Mouse (Mus musculus) megakaryocyte progenitor cell, adult 5-6 weeks (primary cell): Measurements from ENCODE around the gene Pdzrn4. TPM values are rescaled to one million over a fixed set of nuclear protein-coding genes. Genes with fewer than 3 reads are reported as not detected.

Source experiments
- ATAC-seq: replicated peaks from 2 replicates; pipeline ENCODE4 v1.8.0; 2016; ENCODE audit warnings: mild to moderate bottlenecking, moderate TSS enrichment, inconsistent platforms; ENCODE audit not compliant: poor library complexity
- total RNA-seq, 2 experiments: library from RNA; stranded (forward) in 1 of 2; stranded (reverse) in 1 of 2; fragments of 157-497, 149-512 nt in 1 of 2; fragments of 200-1000 nt in 1 of 2; gene quantifications; 2 replicates each; pipeline versions ENCODE4 v1.2.3 to v1.2.4; 2015 to 2017

Gene Pdzrn4
- total RNA-seq, 2 experiments from 2014 or later = not detected

DNA sequence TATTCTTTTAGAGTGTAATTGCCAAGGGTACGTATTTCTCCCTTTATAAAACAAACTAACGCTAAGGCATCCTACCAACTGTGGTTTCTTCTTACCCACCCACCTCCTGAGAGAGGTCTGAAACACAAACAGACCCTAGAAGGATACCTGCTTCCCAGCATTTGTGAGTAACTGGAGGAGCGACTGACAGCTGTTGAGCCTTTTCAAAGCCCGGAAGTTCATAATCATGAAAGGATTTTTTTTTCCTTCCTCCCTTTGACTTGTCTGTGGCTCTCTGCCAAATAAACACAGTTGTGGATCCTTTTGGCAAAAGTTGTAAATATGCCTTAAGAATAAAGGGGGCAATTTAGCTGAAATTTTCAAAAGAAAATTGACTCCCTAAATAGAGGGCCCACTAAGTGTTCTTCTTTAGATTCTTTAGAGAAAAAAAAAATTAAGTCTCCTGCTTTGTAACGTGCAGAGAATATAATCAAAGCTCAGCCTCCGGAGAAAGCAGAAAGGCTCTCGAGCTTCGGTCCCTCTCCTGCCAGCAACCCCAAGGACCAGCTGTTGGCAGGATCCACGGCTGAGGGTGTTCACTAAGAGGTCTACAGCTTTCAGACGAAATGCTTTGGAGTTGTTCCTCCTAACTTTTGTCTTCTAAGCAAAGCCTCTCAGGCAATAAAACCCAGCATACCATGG is 299.7 kb downstream of the Pdzrn4 start:
- ATAC-seq = no peak

DNA sequence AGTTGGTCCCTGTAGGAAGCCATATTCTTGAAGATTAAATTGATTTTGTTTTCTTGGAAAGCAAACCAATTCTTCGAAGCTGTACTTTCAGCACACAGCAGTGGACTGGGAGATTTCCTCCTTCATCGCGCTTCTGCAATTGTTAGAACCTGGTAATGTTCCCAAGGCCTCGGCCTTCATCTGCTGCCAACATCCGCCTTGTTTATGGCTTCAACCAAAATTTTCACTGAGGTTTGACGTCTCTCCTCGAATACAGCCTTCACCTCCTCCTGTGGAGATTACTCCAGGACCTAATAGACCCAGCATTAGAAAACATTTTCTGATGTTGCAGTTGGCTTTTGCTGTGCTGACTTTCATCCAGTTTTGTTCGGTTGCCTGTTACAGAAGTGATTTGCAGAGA is 307.5 kb downstream of the Pdzrn4 start:
- no peak for ATAC-seq

GRCm38 (mm10) chr15:92738676-92739075 is 342.0 kb downstream of the Pdzrn4 start:
- ATAC-seq = no peak

GRCm38 (mm10) chr15:92739887-92740286 is 343.2 kb downstream of the Pdzrn4 start:
- ATAC-seq = no peak

DNA sequence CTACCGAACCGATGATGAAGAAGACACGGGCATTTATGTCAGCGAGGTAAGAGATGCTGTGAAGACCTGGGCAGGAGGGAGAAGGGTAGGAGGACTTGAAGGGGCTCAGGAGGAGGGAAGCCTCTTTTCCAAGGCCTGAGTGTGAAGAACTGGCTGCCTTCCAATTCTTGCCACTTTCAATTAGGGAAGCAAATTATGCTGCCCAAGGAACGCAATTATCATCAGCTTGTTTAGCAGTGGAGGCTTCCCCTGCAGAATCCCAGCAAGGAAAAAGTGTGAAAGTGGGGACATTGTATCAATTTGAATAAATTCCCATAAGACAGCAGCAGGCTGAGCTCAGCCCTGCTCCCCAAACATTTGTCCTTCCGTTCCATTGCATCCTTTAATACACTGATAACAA is 346.9 kb downstream of the Pdzrn4 start:
- no peak for ATAC-seq

- ATAC-seq = no peak
Measured at GRCm38 (mm10) chr15:92746081-92746480, 349.4 kb downstream of the Pdzrn4 start.

DNA sequence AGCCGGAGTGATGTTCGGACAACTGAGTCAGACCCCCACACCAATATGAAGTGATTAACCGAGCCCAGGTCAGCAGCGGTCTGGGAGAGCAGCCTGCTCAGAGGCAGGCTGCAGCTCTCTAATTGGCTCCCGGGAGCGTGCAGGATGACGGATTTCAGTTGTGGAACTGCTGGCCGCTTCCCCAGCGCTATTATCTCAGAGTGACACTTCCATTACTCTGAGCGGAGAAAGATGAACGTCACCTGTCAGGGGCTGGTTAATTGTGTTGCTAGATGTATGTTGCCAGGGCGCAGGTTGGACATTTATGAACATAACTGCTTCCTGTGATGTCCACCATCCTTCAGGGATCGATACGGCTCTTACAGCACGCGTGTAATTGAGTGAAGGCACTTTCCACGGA is 355.5 kb downstream of the Pdzrn4 start:
- no peak for ATAC-seq

- ATAC-seq = no peak
Measured at GRCm38 (mm10) chr15:92752578-92752977, 355.9 kb downstream of the Pdzrn4 start.

DNA sequence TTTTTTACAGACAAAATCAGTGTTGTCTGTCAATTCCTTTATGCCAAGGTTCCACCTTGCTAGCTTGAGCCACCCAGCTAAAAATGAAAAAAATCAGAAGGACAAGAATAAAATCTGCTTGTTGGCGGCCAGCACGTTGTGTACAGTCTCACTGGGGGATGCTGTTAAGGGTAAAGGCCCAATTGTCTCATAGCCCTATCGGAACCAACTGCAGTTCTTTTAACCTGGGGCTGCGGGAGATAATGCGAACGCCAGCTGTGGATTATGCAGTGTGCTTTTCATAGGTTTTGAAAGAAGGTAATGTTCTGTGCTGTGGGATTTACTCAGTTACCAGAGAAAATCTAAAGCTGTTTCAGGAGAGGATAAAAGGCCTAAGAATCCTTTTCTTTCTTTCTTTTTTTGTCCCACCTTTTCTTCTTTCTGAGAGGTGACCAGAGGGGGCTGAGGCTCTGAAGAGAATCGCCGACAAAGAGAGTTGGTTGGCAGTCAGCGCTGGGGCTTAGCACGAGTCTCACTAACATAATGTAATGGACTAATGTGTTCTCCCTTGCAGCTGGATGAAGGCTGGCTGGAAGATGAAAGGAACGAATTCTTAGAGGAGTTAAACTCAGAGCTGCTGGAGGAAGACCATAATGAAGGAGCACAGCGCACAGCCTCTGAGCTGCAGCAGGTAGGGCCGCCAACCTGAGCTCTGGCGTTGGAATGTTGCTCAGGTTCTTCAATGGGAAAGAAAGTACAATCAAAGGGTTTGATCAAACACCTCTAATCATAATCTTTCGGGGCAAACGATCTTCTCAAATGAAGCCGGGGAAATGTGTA is 360.6 kb downstream of the Pdzrn4 start:
- no peak for ATAC-seq

GRCm38 (mm10) chr15:92759001-92759400 is 362.3 kb downstream of the Pdzrn4 start:
- no peak for ATAC-seq

DNA sequence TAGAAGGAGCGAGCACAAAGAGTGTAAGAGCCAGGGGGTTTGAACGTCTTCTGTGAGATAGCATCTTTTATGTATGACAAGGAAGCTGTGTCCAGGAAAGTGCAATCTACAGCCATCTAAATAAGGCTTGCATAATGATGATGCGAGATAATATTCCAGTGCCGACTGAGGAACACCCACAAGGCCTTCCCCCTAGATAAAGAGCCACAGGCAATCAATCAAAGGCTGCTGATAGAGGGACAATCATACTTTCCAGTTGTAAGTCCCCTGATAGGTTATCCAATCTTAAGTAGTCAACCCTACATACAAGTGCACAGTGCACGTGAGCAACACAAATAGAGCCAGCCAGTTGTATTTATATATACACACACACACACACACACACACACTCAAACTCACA is 366.6 kb downstream of the Pdzrn4 start:
- no peak for ATAC-seq

- no peak for ATAC-seq
Measured at GRCm38 (mm10) chr15:92769535-92769934, 372.9 kb downstream of the Pdzrn4 start.

DNA sequence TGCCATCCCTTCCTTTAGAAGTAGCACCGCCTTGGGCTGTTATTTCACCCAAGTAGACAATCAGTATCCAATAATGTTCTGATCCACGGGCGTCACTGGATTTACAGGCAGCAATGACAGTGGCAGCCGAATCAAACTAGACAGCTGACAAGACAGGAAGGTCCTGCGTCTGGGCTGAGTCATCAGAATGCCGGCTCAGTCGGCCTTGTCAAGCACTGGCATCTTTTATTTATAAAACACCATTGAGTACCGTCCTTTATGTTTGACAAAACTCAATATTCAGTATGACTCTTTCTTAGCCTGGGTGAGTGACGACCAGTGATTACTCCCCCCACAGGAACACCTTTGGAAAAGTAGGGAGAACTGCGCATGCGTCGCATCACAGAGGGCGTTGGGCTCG is 391.4 kb downstream of the Pdzrn4 start:
- no peak for ATAC-seq

DNA sequence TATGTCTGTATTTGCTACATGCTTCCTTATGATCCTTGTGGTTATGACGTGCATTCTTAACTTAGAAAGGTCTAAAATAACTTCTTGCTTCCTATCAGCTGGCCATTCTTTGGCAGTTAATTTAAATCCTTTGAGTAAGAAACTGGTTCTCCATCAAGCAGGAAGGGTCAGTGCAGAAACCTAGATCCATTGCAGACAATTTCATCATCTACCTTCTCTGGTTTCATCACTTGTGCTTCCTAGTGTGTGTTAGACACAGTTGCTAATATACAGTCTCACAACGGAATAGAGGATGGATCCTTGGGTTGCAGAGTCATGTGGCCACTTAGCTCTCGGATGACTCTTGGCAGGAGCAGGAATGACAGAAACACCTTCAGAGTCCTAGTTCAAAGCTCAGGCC is 397.6 kb downstream of the Pdzrn4 start:
- no peak for ATAC-seq

DNA sequence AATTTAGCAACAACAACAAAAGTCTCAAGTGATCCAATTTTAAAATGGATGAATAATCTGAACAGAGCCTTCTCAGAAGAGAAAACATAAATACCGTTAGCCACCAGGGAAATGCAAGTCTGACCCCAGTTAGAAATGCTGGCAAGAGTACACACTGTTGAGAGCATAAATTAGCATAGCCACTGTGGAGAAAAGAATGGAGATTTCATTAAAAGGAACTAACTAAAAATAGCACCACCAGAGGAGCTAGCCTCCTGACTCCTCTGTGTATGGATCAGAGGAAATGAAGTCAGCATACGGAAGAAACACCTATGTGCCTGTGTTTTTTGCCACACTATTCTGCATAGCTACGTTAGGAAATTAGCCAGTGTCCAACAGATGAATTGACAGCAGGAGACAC is 409.3 kb downstream of the Pdzrn4 start:
- ATAC-seq = no peak

DNA sequence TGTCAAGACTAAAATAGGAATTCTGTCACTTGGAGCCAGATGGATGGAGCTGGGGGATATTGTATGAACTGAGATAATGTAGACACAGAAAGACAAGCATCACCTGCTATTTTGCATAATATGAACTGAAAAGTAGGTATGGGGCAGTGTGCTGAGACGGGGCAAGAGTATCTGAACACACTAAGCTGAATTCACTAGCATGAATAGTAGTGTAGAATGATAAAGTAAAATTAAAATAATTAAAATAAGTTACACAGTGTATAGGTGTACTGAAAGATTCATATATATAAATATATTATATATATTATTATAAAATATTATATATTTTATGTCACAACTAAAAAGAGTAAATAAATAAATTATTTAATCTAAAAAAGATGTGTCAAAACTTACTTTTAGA is 409.7 kb downstream of the Pdzrn4 start:
- ATAC-seq = no peak
